Mouse (Mus musculus) embryonic stem cell, embryonic (primary cell): ENCODE results near the gene Golt1a.

Experiments
- CTCF ChIA-PET, 4 experiments: fragments of 300-600 bp in 2 of 4; fragments of 350-600 bp in 2 of 4; sonication (Branson Sonifier 250); formaldehyde crosslinking; loops; one replicate each; lab custom pipeline; 2022; ENCODE audit warnings: inconsistent platforms in 2 of 4; lab: Charles Lee
- POLR2A ChIA-PET, 4 experiments: fragments of 300-600 bp in 2 of 4; fragments of 350-600 bp in 2 of 4; sonication (Branson Sonifier 250); formaldehyde crosslinking; loops; one replicate each; lab custom pipeline; 2022; ENCODE audit warnings: antibody characterized with exemption in 4 of 4, inconsistent platforms in 1 of 4; lab: Charles Lee

The Golt1a gene

GRCm38 (mm10) chr1:133287051-133287450, 22.5 kb upstream of the Golt1a start:
- CTCF ChIA-PET = no interaction called here
- POLR2A ChIA-PET = no interaction called here

- POLR2A ChIA-PET = no interaction called here
- CTCF ChIA-PET = no interaction called here
Observed at GRCm38 (mm10) chr1:133287880-133288279, 21.7 kb upstream of the Golt1a start.

GRCm38 (mm10) chr1:133291888-133292287, 17.7 kb upstream of the Golt1a start:
- POLR2A ChIA-PET = no interaction called here
- CTCF ChIA-PET = interaction anchor here in 1 of 4 experiments (0.9 kb wide), 1 partner anchor 111 kb away, joined by 3 read pairs; no protein-coding TSS in a partner anchor

GRCm38 (mm10) chr1:133292608-133293007, 17.0 kb upstream of the Golt1a start:
- ChIA-PET CTCF (interaction anchor here in 2 of 4 experiments (0.6 to 3.1 kb wide), 4 partner anchors 15 to 115 kb away, joined by 3 to 12 read pairs (median 3); no protein-coding TSS in a partner anchor), POLR2A (interaction anchor here in 1 of 4 experiments (0.8 kb wide), 1 partner anchor 87 kb away, joined by 3 read pairs; no protein-coding TSS in a partner anchor)

- POLR2A ChIA-PET = interaction anchor here in 2 of 4 experiments (0.6 to 1.1 kb wide), 2 partner anchors 11 to 40 kb away, joined by 3 read pairs; no protein-coding TSS in a partner anchor
- CTCF ChIA-PET = no interaction called here
Observed at GRCm38 (mm10) chr1:133296376-133296775, 13.2 kb upstream of the Golt1a start.

GRCm38 (mm10) chr1:133298816-133299215, 10.8 kb upstream of the Golt1a start:
- CTCF ChIA-PET = interaction anchor here in 2 of 4 experiments (1.0 to 2.6 kb wide), 5 partner anchors 8 to 72 kb away, joined by 3 to 16 read pairs (median 5); no protein-coding TSS in a partner anchor
- POLR2A ChIA-PET = interaction anchor here in 3 of 4 experiments (0.6 to 1.4 kb wide), 6 partner anchors 8 to 249 kb away, joined by 3 to 5 read pairs (median 4); no protein-coding TSS in a partner anchor

GRCm38 (mm10) chr1:133302540-133302939, 7.1 kb upstream of the Golt1a start:
- POLR2A ChIA-PET = interaction anchor here in 1 of 4 experiments (1.1 kb wide), 1 partner anchor 119 kb away, joined by 3 read pairs; no protein-coding TSS in a partner anchor
- CTCF ChIA-PET = interaction anchor here in 2 of 4 experiments (0.6 to 2.0 kb wide), 4 partner anchors 10 to 122 kb away, joined by 4 to 5 read pairs (median 4); no protein-coding TSS in a partner anchor

- ChIA-PET POLR2A (interaction anchor here (0.6 to 2.3 kb wide), 38 partner anchors 9 to 387 kb away, joined by 3 to 19 read pairs (median 4); partner anchors contain the start of genes Etnk2 (in 2 of the 4), Kiss1 (in 1 of the 4) and Snrpe (in 1 of the 4)), CTCF (interaction anchor here (0.5 to 7.9 kb wide), 160 partner anchors 9 to 938 kb away, joined by 3 to 238 read pairs (median 4); partner anchors contain the start of genes Etnk2 (in 4 of the 4), Plekha6 (in 3 of the 4), Ren1 (in 2 of the 4) and Snrpe (in 2 of the 4))
Observed at GRCm38 (mm10) chr1:133306842-133307241, 2.8 kb upstream of the Golt1a start.

- ChIA-PET CTCF (interaction anchor here (0.5 to 7.9 kb wide), 148 partner anchors 9 to 937 kb away, joined by 3 to 238 read pairs (median 5); partner anchors contain the start of genes Etnk2 (in 4 of the 4), Plekha6 (in 3 of the 4), Ren1 (in 2 of the 4) and Snrpe (in 2 of the 4)), POLR2A (interaction anchor here (0.6 to 2.3 kb wide), 37 partner anchors 9 to 387 kb away, joined by 3 to 19 read pairs (median 4); partner anchors contain the start of genes Etnk2 (in 2 of the 4), Kiss1 (in 1 of the 4) and Snrpe (in 1 of the 4))
Observed at GRCm38 (mm10) chr1:133307318-133307717, 2.3 kb upstream of the Golt1a start.

- CTCF ChIA-PET = interaction anchor here (0.6 to 7.9 kb wide), 29 partner anchors 8 to 682 kb away, joined by 3 to 238 read pairs (median 5); partner anchors contain the start of gene Snrpe (in 2 of the 4)
- POLR2A ChIA-PET = interaction anchor here (0.5 to 3.0 kb wide), 29 partner anchors 11 to 577 kb away, joined by 3 to 17 read pairs (median 4); partner anchors contain the start of genes Etnk2 (in 1 of the 4), Kiss1 (in 1 of the 4) and Ren1 (in 1 of the 4)
Observed at GRCm38 (mm10) chr1:133311240-133311639, 1.6 kb downstream of the Golt1a start.

- CTCF ChIA-PET = interaction anchor here (0.6 to 7.9 kb wide), 36 partner anchors 9 to 799 kb away, joined by 3 to 238 read pairs (median 4); partner anchors contain the start of genes Snrpe (in 2 of the 4), Chit1 (in 1 of the 4) and Etnk2 (in 1 of the 4)
Observed at GRCm38 (mm10) chr1:133311946-133312345, 2.3 kb downstream of the Golt1a start.

GRCm38 (mm10) chr1:133314364-133314763, 4.8 kb downstream of the Golt1a start:
- POLR2A ChIA-PET = interaction anchor here in 3 of 4 experiments (0.5 to 1.8 kb wide), 5 partner anchors 18 to 41 kb away, joined by 3 to 4 read pairs (median 3); no protein-coding TSS in a partner anchor
- CTCF ChIA-PET = interaction anchor here (0.7 to 2.3 kb wide), 18 partner anchors 16 to 741 kb away, joined by 3 to 22 read pairs (median 4); partner anchors contain the start of genes Etnk2 (in 1 of the 4) and Snrpe (in 1 of the 4)

More at GRCm38 (mm10) chr1:133311946-133312345, 2.3 kb downstream of the Golt1a start:
- POLR2A ChIA-PET = interaction anchor here (0.5 to 3.0 kb wide), 33 partner anchors 10 to 298 kb away, joined by 3 to 17 read pairs (median 4); partner anchors contain the start of genes Etnk2 (in 2 of the 4), Kiss1 (in 1 of the 4), Ren1 (in 1 of the 4) and Snrpe (in 1 of the 4)

GRCm38 (mm10) chr1:133315775-133316174, 6.2 kb downstream of the Golt1a start:
- POLR2A ChIA-PET = interaction anchor here in 1 of 4 experiments (20.0 kb wide), 1 partner anchor 23 kb away, joined by 388 read pairs; no protein-coding TSS in a partner anchor
- CTCF ChIA-PET = interaction anchor here in 3 of 4 experiments (0.9 to 2.9 kb wide), 5 partner anchors 9 to 295 kb away, joined by 3 to 27 read pairs (median 5); partner anchors contain the start of gene Snrpe (in 1 of the 3)

- ChIA-PET POLR2A (interaction anchor here in 2 of 4 experiments (1.2 to 20.0 kb wide), 4 partner anchors 10 to 37 kb away, joined by 3 to 388 read pairs (median 6); partner anchors contain the start of gene Ren1 (in 1 of the 2)), CTCF (interaction anchor here (0.6 to 2.9 kb wide), 13 partner anchors 10 to 294 kb away, joined by 3 to 27 read pairs (median 5); partner anchors contain the start of genes Ren1 (in 1 of the 4) and Snrpe (in 1 of the 4))
Observed at GRCm38 (mm10) chr1:133316577-133316976, 7.0 kb downstream of the Golt1a start.

- CTCF ChIA-PET = interaction anchor here (0.6 to 2.9 kb wide), 29 partner anchors 9 to 293 kb away, joined by 3 to 27 read pairs (median 3); partner anchors contain the start of genes Etnk2 (in 2 of the 4), Ren1 (in 1 of the 4) and Snrpe (in 1 of the 4)
- POLR2A ChIA-PET = interaction anchor here in 2 of 4 experiments (0.6 to 20.0 kb wide), 6 partner anchors 9 to 36 kb away, joined by 3 to 388 read pairs (median 4); partner anchors contain the start of gene Ren1 (in 1 of the 2)
Observed at GRCm38 (mm10) chr1:133317149-133317548, 7.5 kb downstream of the Golt1a start.

- CTCF ChIA-PET = interaction anchor here (0.7 to 3.6 kb wide), 8 partner anchors 9 to 715 kb away, joined by 3 to 25 read pairs (median 5); no protein-coding TSS in a partner anchor
- POLR2A ChIA-PET = interaction anchor here in 3 of 4 experiments (0.5 to 20.0 kb wide), 22 partner anchors 9 to 819 kb away, joined by 3 to 388 read pairs (median 4); partner anchors contain the start of genes Etnk2 (in 1 of the 3), Ppp1r15b (in 1 of the 3), Ren1 (in 1 of the 3) and Snrpe (in 1 of the 3)
Observed at GRCm38 (mm10) chr1:133321267-133321925, 11.8 kb downstream of the Golt1a start, which contains the start of gene Kiss1. Gene Kiss1 (plus strand): TSS chr1:133321875.

- POLR2A ChIA-PET = interaction anchor here in 3 of 4 experiments (0.6 to 20.0 kb wide), 18 partner anchors 11 to 348 kb away, joined by 3 to 388 read pairs (median 4); partner anchors contain the start of genes Etnk2 (in 2 of the 3) and Ren1 (in 1 of the 3)
- CTCF ChIA-PET = interaction anchor here in 3 of 4 experiments (0.7 to 2.2 kb wide), 6 partner anchors 11 to 287 kb away, joined by 4 to 11 read pairs (median 5); partner anchors contain the start of gene Snrpe (in 1 of the 3)
Observed at GRCm38 (mm10) chr1:133323333-133323732, 13.7 kb downstream of the Golt1a start.
